Mouse (Mus musculus) cerebellum, adult 11 months (tissue): ENCODE data around the gene Axl.

Experiments used
- DNase-seq: peaks from one replicate; pipeline ENCODE4 v3.0.0; 2022

Gene Axl

DNA sequence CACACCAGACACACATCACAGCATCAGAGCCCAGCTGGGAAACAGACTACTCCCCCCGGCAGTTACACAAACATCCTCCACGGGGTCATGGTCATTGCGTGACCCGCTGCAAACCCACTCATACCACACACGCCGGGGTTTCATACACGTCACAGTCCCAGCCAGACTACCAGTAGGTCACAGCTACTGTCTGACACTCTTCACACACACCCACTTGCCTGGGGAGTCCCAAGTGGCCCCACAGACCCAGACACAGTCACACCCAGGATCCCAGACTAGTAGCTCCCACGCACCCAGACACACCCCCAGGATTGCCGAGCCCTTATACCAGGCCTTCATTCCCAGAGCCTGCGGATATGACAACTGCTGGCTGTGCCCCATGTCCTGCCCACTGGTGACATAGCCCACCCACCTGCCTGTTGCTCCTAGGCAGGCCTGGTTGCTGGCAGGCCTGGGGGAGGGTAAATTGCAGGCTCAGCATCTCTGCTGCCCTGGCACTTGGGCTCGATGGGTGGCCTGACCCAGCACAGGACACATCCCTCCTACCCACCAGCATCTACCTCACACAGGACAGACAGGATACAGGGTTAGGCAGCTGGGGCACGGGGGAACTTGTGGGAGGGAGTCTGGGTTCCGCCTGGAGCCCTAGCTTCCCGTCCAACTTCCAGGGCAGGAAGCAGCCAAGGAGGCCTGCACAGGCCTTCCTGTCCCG is 80.8 kb downstream of the Axl start:
- no peak for DNase-seq
